Mouse (Mus musculus) ES-Bruce4 (cell line): ENCODE data around the gene Fdx1.

Source experiments
- CTCF ChIP-seq: IDR thresholded peaks from one replicate; pipeline ENCODE4 v1.8.1; 2011; ENCODE audit warnings: low read depth, low read length
- POLR2A ChIP-seq: IDR thresholded peaks from one replicate; pipeline ENCODE4 v1.8.1; 2011; ENCODE audit warnings: low read length; ENCODE audit not compliant: insufficient read depth

DNA sequence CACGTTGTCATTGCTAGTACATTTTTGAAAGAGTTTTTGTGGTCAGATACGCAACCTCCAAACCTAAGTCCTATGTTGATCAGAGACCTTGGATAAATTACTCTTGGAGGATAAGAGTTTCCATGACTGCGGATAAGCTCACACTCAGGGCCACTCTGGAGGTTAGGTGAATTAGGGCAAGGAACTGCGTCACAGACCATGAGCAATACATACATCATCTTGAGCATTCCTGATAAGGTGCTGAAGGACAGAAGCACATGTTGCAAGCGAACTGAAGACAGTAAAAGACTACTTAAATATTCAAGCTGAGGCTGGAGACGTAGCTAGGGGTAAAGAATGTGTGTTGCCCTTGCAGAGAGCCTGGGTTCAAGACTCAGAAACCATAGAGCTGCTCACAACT is 754 bp upstream of the Fdx1 start:
- TF ChIP-seq POLR2A (no peak), CTCF (no peak)
